Mouse (Mus musculus): ENCODE data around the gene Def8. TPM values are rescaled to one million over a fixed set of nuclear protein-coding genes. Genes with fewer than 3 reads are reported as not detected.

The Def8 gene
- 3.0 TPM for polyA plus RNA-seq (2014; fragmentation: Illumina TruSeq; extraction: RNeasy Lipid Tissue Mini Kit (QIAGEN cat#74804); ENCODE audit: low read depth, low replicate concordance)

DNA sequence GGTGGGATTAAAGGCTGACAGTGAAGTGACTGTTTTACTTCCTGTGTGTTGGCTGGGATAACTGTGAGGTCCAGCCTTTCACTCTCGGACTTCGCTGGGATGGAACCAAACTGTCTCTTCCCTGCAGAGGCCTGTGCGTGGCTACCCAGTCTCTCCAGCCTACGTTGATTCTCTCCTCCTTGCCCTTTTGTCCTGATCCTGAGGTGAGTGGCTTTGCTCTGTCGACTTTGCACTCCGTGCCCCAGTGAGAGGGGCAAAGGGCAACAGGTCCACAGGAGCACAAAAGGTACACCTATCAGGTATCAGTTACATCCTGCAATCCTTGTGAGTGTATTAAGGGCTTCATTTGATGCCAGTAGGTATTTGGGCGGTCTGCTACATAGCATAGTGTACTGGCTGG lies at the start of gene Def8:
Def8 (plus strand) TSS at position 87 of the 400 bp plus-strand sequence.

DNA sequence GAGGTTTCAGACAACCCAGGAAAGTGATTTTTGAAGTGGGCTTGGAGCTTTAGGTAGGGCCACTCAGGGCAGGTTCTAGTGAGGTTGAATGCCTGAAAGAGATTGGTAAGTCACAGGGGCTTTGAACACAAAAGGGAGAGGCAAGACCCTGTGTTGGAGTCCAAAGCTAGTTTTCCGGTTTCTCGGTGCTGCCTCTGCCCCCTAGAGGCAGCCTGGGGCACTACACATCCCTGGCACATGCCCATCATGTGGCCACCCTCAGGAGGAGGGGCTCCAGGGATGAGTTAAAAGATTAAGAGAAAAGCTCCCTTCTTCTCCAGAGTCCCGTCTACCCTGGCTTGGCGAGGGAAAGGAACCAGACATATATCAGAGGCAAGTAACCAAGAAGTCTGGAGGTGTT lies 16.5 kb upstream of the Def8 start, which contains the start of gene Mc1r:
Mc1r (plus strand) TSS at position 322 of the 400 bp plus-strand sequence.

DNA sequence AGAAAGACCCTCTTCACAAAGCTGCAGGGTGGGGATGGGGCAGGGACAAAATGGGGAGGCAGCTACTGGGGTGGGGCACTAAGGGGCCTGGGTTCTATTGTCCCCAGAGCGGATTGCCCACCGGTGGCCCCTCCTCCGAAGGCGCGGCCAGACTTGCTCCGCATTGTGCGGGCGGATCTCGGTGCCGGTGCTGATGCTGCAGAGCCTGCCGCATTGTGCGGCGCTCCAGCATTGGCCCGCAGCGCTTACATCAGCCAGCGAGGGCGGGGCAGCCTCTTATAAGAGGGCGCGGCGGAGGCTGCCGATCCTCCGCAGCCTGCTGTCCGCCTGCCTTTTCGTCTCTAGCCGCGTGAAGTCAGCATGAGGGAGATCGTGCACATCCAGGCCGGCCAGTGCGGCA lies 12.1 kb upstream of the Def8 start, which contains the start of gene Tubb3:
Tubb3 (plus strand) TSS at position 179 of the 400 bp plus-strand sequence.

DNA sequence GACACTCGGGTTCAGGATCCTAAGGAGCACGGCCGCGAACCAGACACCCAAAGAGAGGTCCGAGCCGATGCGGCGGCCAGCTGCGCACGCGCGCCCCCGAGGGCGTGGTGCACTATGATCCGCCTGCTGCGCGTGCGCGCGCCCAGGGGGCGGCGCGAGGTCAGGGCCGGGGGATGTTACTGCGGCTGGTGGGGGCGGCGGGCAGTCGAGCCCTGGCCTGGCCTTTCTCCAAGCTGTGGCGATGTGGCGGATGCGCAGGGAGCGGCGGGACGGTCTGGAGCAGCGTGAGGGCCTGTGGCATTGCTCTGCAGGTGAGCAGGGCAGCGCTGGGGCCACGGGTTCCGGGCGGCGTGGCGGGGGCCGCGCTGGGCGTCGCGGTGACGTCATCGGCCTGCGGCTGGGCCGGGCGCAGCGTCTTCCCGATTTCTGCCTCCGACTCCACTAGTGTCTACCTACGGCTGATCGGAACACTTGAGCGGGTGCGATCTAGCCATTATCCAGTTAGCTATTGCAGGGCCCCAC lies 54.5 kb downstream of the Def8 start, which contains the start of gene Afg3l1:
Afg3l1 (plus strand) TSS at position 167 of the 522 bp plus-strand sequence.

Other genes with a start within 250 kb of the Def8 start
- gene Dpep1, start 237.3 kb upstream of the Def8 start, polyA plus RNA-seq (2014; fragmentation: Illumina TruSeq; extraction: RNeasy Lipid Tissue Mini Kit (QIAGEN cat#74804); ENCODE audit: low read depth, low replicate concordance), result 17.1 TPM
- 9.4 TPM for gene Chmp1a, start 210.8 kb upstream of the Def8 start, polyA plus RNA-seq (2014; fragmentation: Illumina TruSeq; extraction: RNeasy Lipid Tissue Mini Kit (QIAGEN cat#74804); ENCODE audit: low read depth, low replicate concordance)
- 0.70 TPM for gene Spata33, start 210.7 kb upstream of the Def8 start, polyA plus RNA-seq (2014; fragmentation: Illumina TruSeq; extraction: RNeasy Lipid Tissue Mini Kit (QIAGEN cat#74804); ENCODE audit: low read depth, low replicate concordance)
- gene Cdk10, start 198.7 kb upstream of the Def8 start, polyA plus RNA-seq (2014; fragmentation: Illumina TruSeq; extraction: RNeasy Lipid Tissue Mini Kit (QIAGEN cat#74804); ENCODE audit: low read depth, low replicate concordance), result 2.9 TPM
- 0.58 TPM for gene Spata2l, start 187.3 kb upstream of the Def8 start, polyA plus RNA-seq (2014; fragmentation: Illumina TruSeq; extraction: RNeasy Lipid Tissue Mini Kit (QIAGEN cat#74804); ENCODE audit: low read depth, low replicate concordance)
- gene Zfp276, start 169.3 kb upstream of the Def8 start, polyA plus RNA-seq (2014; fragmentation: Illumina TruSeq; extraction: RNeasy Lipid Tissue Mini Kit (QIAGEN cat#74804); ENCODE audit: low read depth, low replicate concordance), result 2.2 TPM
- 1.9 TPM for gene Vps9d1, start 169.2 kb upstream of the Def8 start, polyA plus RNA-seq (2014; fragmentation: Illumina TruSeq; extraction: RNeasy Lipid Tissue Mini Kit (QIAGEN cat#74804); ENCODE audit: low read depth, low replicate concordance)
- not detected for gene Fanca, start 105.0 kb upstream of the Def8 start, polyA plus RNA-seq (2014; fragmentation: Illumina TruSeq; extraction: RNeasy Lipid Tissue Mini Kit (QIAGEN cat#74804); ENCODE audit: low read depth, low replicate concordance)
- gene Spire2, start 90.8 kb upstream of the Def8 start, polyA plus RNA-seq (2014; fragmentation: Illumina TruSeq; extraction: RNeasy Lipid Tissue Mini Kit (QIAGEN cat#74804); ENCODE audit: low read depth, low replicate concordance), result not detected
- gene Tcf25, start 49.8 kb upstream of the Def8 start, polyA plus RNA-seq (2014; fragmentation: Illumina TruSeq; extraction: RNeasy Lipid Tissue Mini Kit (QIAGEN cat#74804); ENCODE audit: low read depth, low replicate concordance), result 246 TPM
- gene Mc1r, start 16.4 kb upstream of the Def8 start, polyA plus RNA-seq (2014; fragmentation: Illumina TruSeq; extraction: RNeasy Lipid Tissue Mini Kit (QIAGEN cat#74804); ENCODE audit: low read depth, low replicate concordance), result not detected
- 0.52 TPM for gene Tubb3, start 12.1 kb upstream of the Def8 start, polyA plus RNA-seq (2014; fragmentation: Illumina TruSeq; extraction: RNeasy Lipid Tissue Mini Kit (QIAGEN cat#74804); ENCODE audit: low read depth, low replicate concordance)
- 13.5 TPM for gene Afg3l1, start 54.4 kb downstream of the Def8 start, polyA plus RNA-seq (2014; fragmentation: Illumina TruSeq; extraction: RNeasy Lipid Tissue Mini Kit (QIAGEN cat#74804); ENCODE audit: low read depth, low replicate concordance)
- gene Dbndd1, start 91.9 kb downstream of the Def8 start, polyA plus RNA-seq (2014; fragmentation: Illumina TruSeq; extraction: RNeasy Lipid Tissue Mini Kit (QIAGEN cat#74804); ENCODE audit: low read depth, low replicate concordance), result not detected
- gene Gas8, start 95.3 kb downstream of the Def8 start, polyA plus RNA-seq (2014; fragmentation: Illumina TruSeq; extraction: RNeasy Lipid Tissue Mini Kit (QIAGEN cat#74804); ENCODE audit: low read depth, low replicate concordance), result 0.87 TPM
- gene Rhou, start 230.4 kb downstream of the Def8 start, polyA plus RNA-seq (2014; fragmentation: Illumina TruSeq; extraction: RNeasy Lipid Tissue Mini Kit (QIAGEN cat#74804); ENCODE audit: low read depth, low replicate concordance), result 46.7 TPM